Mouse (Mus musculus): ENCODE measurements around the gene Gm43064.

GRCm38 (mm10) chr3:103801631-103802531 is 7.5 kb upstream of the Gm43064 start:
- TF ChIP-seq CTCF (IDR thresholded peaks at IDR 0.05), result no peak
- TF ChIP-seq EP300 (IDR thresholded peaks at IDR 0.05), result peak; percentile 81
